Mouse (Mus musculus) thymus, adult 2 months (tissue): Measurements from ENCODE around the gene Myrip.

Experiments
- CTCF ChIP-seq: fragments of 200-500 bp; IDR thresholded peaks from 2 replicates; pipeline ENCODE4 v1.5.1; 2012; ENCODE audit warnings: mild to moderate bottlenecking, control low read depth, low read length, moderate library complexity, borderline replicate concordance; ENCODE audit not compliant: control insufficient read depth, poor library complexity, insufficient read depth; ENCODE audit errors: extremely low read depth
- POLR2A ChIP-seq: fragments of 200-500 bp; IDR thresholded peaks from 2 replicates; pipeline ENCODE4 v1.6.1; 2012; ENCODE audit warnings: mild to moderate bottlenecking, low read length, control low read depth, moderate library complexity; ENCODE audit not compliant: control insufficient read depth, poor library complexity, insufficient read depth; ENCODE audit errors: extremely low read depth

DNA sequence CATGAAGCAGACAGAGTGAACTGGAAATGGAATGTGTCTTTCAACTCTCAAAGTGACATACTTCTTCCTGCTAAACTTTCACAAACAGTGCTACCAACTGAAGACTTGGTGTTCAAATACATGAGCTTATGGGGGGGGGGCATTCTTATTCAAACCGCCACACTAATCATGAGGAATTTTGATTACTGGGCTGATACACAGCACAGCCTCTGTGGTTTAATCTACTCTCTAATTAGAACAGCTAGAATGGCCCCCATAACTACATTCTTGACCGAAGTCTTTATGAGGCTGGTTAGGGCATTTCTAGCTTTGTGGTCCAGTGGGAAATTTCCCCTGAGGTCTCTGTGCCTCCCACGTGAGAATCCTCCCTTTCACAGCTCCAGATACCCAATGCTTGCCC lies 13.9 kb downstream of the Myrip start:
- TF ChIP-seq POLR2A (no peak), CTCF (no peak)
